Mouse (Mus musculus) heart, postnatal 10 days (tissue): Measurements from ENCODE around the gene Clca2. TPM values are rescaled to one million over a fixed set of nuclear protein-coding genes. Genes with fewer than 3 reads are reported as not detected.

ENCODE experiments used
- DNase-seq, 2 experiments: peaks; one replicate each; pipeline ENCODE4 v3.0.0; 2021
- intact Hi-C: fragments of 180-260 bp; cut with DNase I; formaldehyde crosslinking; loops from one replicate; pipeline ENCODE4 v1.15.1; 2025
- total RNA-seq, 2 experiments: library from RNA; stranded (reverse); gene quantifications; 2 replicates each; pipeline ENCODE4 v1.2.3; 2021

Clca2 gene
- under 1 TPM; 0.10 to 0.15 TPM for total RNA-seq

DNA sequence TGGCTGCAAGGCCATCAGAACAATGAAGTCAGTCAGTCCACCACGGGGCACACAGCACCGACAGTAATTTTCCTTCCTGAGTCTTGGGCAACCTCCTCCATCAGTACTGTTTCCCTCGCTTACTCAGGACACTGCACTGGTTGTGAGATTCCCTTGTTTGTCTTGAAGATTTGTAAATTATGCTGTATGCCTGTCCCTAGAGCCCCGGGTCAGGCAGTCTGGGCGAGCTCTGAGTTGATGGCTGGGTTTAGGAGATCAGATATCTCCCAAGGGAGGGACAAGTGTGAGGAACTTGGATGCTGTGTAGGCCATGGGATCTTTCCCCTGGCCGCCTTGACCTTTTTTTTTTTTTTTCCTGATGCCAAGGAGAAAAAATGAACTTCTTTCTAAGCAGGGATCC is at the start of gene Clca2:
Gene Clca2, minus strand, starts transcription at position 153 of the 400 bp plus-strand sequence.
- no peak for DNase-seq
- intact Hi-C loops: no loop called here

DNA sequence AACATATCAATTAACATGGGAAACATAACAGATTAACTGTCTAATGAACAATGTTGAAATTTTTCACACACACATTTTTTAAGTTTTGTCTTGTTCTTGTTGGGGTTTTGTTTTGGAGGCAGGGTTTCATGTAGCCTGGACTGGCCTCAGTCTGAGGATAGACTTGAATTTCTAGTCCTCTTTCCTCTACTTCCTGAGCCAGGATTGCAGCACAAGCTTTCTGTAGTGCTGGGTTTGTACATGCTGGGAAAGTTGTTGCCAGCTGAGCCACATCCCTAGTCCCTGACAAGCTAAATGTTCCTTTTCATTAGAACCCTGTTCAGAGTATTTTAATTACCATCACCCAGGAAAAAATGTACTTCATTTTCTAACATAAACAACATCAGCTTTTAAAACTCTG is 48.7 kb upstream of the Clca2 start:
- DNase-seq: no peak
- intact Hi-C loops: loop anchor here (2.0 kb wide), 1 partner anchor 295 kb away; no protein-coding TSS in a partner anchor

DNA sequence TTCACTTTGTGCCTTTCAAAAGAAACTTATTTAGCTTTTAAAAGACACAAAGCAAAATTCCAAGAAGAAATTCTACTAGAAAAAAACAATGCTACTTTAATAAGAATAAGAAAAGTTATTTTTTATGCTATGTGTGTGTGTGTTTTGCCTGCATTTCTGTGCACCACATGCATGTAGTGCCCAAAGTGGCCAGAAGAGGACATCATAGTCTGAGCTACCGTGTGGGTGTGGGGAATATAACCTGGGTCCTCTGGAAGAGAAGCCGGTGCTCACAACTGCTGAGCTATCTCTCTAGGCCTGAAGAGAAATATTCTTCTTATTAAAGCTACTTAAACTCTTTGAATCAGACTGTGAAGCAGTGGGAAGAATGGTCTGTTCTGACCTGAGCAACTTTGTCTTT is 48.2 kb upstream of the Clca2 start:
- intact Hi-C loops: loop anchor here (2.0 kb wide), 1 partner anchor 295 kb away; no protein-coding TSS in a partner anchor
- DNase-seq: peak in 1 of 2 experiments; percentile 22

DNA sequence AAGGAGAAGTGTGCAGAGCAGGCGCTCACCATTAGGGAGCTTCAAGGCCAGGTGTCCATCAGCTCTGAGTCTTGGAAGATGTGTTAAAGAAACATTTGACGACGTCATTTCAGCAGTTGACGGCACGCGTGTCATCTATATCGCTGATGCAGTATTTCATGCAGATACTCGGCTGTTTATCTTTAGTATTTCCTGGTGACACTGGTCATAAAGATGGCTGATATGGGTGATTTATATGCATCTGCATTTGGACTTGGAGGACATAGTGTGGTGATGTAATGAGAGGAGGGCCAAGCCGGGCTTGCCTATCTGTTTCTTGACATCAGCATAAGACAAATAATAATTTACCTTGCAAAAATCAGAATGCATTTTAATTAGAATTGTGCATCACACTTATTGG is 47.6 kb upstream of the Clca2 start:
- DNase-seq: no peak
- intact Hi-C loops: loop anchor here (2.0 kb wide), 1 partner anchor 296 kb away; no protein-coding TSS in a partner anchor

- no peak for DNase-seq
Observed at GRCm38 (mm10) chr3:145143856-145144255, 44.6 kb upstream of the Clca2 start.

GRCm38 (mm10) chr3:145142925-145143324 is 43.7 kb upstream of the Clca2 start:
- no peak for DNase-seq
- intact Hi-C loops: no loop called here

More at GRCm38 (mm10) chr3:145143856-145144255, 44.6 kb upstream of the Clca2 start:
- intact Hi-C loops: no loop called here

DNA sequence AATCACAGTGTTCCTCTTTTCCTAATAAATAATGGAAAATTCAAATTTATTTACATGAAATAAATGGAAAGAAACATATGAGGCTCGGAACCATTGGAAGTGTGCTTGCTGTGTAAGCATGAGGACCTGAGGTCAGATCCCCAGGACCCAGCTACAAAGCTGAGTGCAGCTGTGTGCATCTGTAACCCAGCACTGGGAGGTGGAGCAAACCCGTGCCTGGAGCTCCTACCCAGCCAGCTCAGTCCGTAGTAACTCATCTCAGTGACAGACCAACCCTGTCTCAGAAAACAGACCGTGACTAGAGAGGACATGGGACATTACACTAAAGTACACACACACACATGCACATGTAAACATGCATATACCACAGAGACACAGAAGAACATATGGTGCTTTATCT is 41.0 kb upstream of the Clca2 start:
- DNase-seq: no peak
- intact Hi-C loops: no loop called here

GRCm38 (mm10) chr3:145131210-145131868 is 32.1 kb upstream of the Clca2 start:
- intact Hi-C loops: loop anchor here (5.0 to 10.0 kb wide), 2 partner anchors 104 to 307 kb away; no protein-coding TSS in a partner anchor
- peak; percentile 43 to 76 for DNase-seq

GRCm38 (mm10) chr3:145129356-145129755 is 30.1 kb upstream of the Clca2 start:
- DNase-seq: no peak
- intact Hi-C loops: no loop called here

- intact Hi-C loops: no loop called here
- no peak for DNase-seq
Observed at GRCm38 (mm10) chr3:145126618-145127017, 27.4 kb upstream of the Clca2 start.

DNA sequence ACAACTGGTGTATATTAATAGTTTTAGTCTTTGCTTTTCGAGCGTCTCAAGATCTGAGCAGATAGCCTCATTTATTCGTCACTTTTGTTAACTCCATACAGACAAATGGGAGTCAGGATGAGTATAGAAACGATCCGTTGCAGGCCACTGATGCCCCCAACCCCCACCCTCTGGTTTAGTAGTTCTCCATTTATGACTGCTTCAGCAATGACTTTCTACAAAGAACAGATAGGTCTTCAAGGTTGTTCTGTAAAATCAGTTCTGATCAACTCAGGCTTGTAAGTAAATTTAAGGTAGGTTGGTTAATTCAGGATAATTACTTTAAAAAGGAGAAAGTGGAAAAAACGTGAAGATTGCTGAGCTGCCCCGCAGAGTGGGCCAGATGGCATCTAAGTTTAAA is 20.2 kb upstream of the Clca2 start:
- intact Hi-C loops: no loop called here
- DNase-seq: peak in 1 of 2 experiments; percentile 15

- intact Hi-C loops: no loop called here
- no peak for DNase-seq
Observed at GRCm38 (mm10) chr3:145119002-145119358, 19.7 kb upstream of the Clca2 start.

DNA sequence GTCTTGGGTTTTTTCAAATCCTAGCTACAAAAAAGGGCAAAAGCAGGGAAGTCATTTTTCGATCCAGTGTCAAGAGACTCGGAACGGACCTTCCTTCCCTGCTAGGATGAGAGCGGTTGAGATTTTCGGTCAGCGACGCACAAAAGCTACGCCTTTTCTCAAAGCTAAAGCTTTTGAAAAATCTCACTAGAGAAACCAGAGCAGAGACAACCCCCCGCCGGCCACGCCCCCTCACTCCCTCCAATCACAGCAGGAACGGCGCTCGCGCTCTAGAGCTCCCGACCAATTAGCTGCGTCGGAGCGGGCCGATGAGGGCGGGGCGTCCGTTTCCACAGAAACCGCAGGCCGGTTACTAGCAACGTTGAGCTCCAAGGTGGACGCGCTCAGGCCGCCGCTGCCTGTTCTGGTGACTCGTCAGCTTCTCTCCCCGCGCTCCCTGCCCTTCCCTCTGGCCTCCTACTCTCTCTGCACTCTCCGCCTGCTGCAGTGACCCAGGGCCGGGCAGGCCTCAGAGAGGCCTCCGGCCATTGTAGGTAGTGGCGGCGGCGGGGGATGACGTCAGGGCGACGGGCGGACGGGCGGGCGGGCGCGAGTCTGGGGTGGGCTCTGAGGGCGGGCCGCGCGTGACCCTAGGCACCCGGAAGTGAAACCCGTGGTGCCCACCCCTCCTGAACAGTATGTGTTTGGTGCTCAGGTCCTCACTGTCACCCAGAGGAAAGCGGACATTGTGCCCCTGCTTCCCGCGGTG is 19.2 kb upstream of the Clca2 start, which contains the start of gene Odf2l:
Gene Odf2l, plus strand, starts transcription at position 335 of the 748 bp plus-strand sequence.
- peak; percentile 98 for DNase-seq
- intact Hi-C loops: no loop called here

- intact Hi-C loops: no loop called here
- no peak for DNase-seq
Observed at GRCm38 (mm10) chr3:145117637-145118036, 18.4 kb upstream of the Clca2 start.

GRCm38 (mm10) chr3:145115169-145115568 is 15.9 kb upstream of the Clca2 start:
- intact Hi-C loops: no loop called here

GRCm38 (mm10) chr3:145105773-145106504 is 6.7 kb upstream of the Clca2 start:
- intact Hi-C loops: loop anchor here (10.0 kb wide), 1 partner anchor 651 kb away; no protein-coding TSS in a partner anchor

More at GRCm38 (mm10) chr3:145115169-145115568, 15.9 kb upstream of the Clca2 start:
- DNase-seq: no peak

DNA sequence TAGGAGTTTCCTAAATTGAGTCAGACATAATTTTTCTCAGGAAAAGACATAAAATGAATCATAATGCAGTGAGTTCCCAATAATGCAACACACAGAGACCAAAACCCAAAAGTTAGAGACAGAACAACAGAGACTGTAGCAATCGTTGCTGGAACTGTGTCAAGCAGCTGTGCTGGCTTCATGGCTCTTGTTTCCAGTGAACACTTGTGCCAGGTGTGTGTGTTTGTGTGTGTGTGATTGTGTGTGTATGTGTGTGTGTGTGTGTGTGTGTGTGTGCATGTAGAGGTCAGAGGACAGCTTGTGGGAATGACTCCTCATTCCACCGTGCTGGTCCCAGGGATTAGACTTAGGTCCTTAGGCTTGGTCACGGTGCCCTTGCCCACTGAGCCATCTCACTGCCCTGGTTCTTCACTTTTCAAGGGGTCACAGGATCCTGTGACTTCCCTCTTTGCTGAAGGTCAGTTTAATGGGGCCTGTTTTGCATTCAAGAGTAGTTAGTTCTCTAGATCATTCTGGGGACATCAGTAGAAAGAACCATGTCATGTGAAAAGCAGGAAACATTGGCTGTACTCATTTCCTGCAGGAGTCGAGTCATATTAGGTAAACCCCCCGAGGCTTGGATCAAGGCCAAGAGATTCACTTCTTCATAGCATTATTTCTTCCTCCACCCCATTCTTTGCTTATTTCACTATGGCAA is 6.0 kb upstream of the Clca2 start:
- peak in 1 of 2 experiments; percentile 31 for DNase-seq
- intact Hi-C loops: loop anchor here (10.0 kb wide), 1 partner anchor 650 kb away; no protein-coding TSS in a partner anchor

More at GRCm38 (mm10) chr3:145105773-145106504, 6.7 kb upstream of the Clca2 start:
- no peak for DNase-seq

DNA sequence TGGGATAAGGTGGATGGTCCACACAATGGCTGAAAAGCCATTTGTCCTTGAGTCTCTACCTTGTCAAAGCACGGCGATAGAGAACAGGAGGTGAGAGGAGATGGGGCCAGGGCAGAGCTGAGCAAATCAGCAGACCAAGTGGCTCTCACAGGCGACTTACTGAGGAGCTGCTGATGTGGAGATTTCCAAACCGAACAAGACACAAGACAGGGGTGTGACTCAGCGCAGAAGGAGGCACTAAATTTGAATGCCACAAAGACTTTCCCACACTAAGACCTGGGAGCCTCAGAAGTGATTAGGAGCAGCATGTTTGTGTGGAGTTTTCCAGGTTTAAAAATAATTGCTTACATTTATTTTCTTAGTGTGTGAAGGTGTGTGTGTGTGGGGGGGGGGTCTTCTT is 4.5 kb upstream of the Clca2 start:
- DNase-seq: no peak
- intact Hi-C loops: loop anchor here (10.0 kb wide), 1 partner anchor 649 kb away; no protein-coding TSS in a partner anchor

DNA sequence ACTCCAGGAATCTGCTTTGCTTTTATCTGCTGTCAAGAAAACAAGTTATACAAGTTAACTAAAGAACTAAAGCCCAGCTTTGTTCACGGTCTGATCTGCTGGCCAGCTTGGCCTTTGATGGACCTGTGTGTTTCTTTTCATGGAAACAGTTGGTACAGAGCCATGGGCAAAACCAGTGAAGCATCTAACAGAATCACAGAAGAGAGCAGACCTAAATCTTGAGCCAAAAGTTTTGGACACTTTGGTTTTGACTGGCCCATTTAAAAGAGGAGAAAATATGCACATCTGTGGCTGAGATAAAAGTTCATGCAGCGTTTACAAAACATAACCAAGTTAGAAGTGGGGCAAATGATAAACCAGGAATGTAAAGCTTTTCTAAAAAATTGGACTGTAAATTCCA is 4.1 kb upstream of the Clca2 start:
- intact Hi-C loops: loop anchor here (10.0 kb wide), 1 partner anchor 649 kb away; no protein-coding TSS in a partner anchor
- DNase-seq: no peak
